Mouse (Mus musculus) Patski (cell line): ENCODE measurements around the gene Higd1a. TPM values are rescaled to one million over a fixed set of nuclear protein-coding genes. Genes with fewer than 3 reads are reported as not detected.

Experiments used
- ATAC-seq: fragments of 100-300 bp; one replicate; pipeline ENCODE4 v1.8.0; 2021
- CTCF ChIA-PET: fragments of 350-600 bp; sonication (Branson Sonifier 250); formaldehyde crosslinking; loops from one replicate; lab custom pipeline; 2022; ENCODE audit warnings: inconsistent platforms; lab: Charles Lee
- POLR2A ChIA-PET: fragments of 350-600 bp; sonication (Branson Sonifier 250); formaldehyde crosslinking; loops from one replicate; lab custom pipeline; 2022; ENCODE audit warnings: antibody characterized with exemption, inconsistent platforms; lab: Charles Lee
- DNase-seq: peaks from one replicate; pipeline ENCODE4 v3.0.0-alpha.2; 2011; ENCODE audit warnings: low read depth, low spot score
- H3K27me3 ChIP-seq: fragments of 371-371 bp; one replicate; pipeline ENCODE4 v1.5.1; 2021
- CTCF ChIP-seq: fragments of 100-300 bp; IDR thresholded peaks from one replicate; pipeline ENCODE4 v1.5.1; 2021
- in situ Hi-C: fragments of 300-500 bp; cut with MboI; formaldehyde crosslinking; loops from 3 replicates; pipeline ENCODE4 v1.11.1; 2018; ENCODE audit warnings: low pct_unique_long_range_greater_than_20kb, mixed read lengths
- polyA plus RNA-seq: library from polyadenylated mRNA; unstranded; gene quantifications from one replicate; pipeline ENCODE4 v1.2.3, GENCODE M21; 2021

Gene Higd1a
- polyA plus RNA-seq, 1 experiment from 2014 or later = 108 TPM

DNA sequence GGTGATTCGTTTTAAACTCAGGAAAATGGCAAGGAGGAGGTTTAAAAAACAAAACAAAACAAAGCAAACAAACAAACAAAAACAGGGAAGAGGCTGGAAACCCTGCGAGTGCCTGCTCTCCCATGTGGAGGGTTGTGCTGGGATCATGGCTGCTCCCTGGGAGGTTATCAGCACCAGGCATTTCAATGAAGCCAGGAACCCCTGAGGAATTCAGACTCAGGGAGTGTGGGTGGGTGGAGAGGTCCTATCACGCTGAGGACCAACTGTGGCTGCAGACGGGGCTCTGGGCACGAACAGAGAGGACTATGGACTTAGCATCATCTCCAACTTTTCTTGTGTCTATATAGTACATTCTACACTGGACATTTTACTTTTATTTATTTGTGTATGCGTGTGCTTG, 41.1 kb upstream of the Higd1a start:
- ChIA-PET CTCF (no interaction called here), POLR2A (no interaction called here)
- in situ Hi-C loops = no loop called here
- ATAC-seq = no peak
- no peak for DNase-seq
- no peak for TF ChIP-seq CTCF
- peaks cover 22% of the 10 kb centered on the region for H3K27me3 ChIP-seq

- DNase-seq (no peak), ATAC-seq (no peak)
- in situ Hi-C loops = no loop called here
- peaks cover 30% of the 10 kb centered on the region for H3K27me3 ChIP-seq
- ChIA-PET CTCF (interaction anchor here (1.2 kb wide), 1 partner anchor 30 kb away, joined by 3 read pairs; no protein-coding TSS in a partner anchor), POLR2A (no interaction called here)
- TF ChIP-seq CTCF = no peak
Observed at GRCm38 (mm10) chr9:121898245-121898644, 40.1 kb upstream of the Higd1a start, which contains the start of gene Ackr2. Gene Ackr2, plus strand, starts transcription at chr9:121898355.

- ChIA-PET CTCF (interaction anchor here (1.2 kb wide), 1 partner anchor 31 kb away, joined by 3 read pairs; no protein-coding TSS in a partner anchor), POLR2A (no interaction called here)
- ATAC-seq (no peak), DNase-seq (no peak)
- no peak for TF ChIP-seq CTCF
- in situ Hi-C loops = no loop called here
- peaks cover 24% of the 10 kb centered on the region for H3K27me3 ChIP-seq
Observed at GRCm38 (mm10) chr9:121896820-121897219, 38.7 kb upstream of the Higd1a start.

DNA sequence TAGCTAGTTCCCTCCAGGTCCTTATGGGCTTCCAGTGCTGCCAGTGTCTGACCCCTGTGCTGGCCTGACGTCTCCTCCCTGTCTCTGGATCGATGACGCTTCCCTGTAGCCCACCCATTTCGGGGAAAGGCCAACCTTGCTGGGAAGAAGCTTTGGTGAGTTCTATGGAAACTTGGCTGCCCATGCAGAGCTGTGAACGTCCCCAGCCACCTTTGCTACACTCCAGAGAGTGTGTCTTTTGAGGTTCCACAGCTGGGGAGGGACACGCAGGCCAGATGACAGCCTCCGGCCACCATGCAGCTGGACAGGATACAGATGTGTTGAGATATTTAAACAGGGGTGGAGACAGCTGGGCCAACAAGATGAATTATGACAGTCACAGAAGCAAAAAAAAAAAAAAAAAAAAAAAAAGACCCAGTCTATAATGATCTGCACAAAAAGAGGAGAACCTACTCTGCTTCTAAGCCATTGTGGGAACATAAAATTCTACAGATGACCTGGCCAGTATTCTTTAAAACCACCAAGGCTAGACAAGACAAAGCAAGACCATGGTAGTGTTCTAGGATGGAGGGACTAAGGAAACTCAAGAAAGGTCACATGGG, 37.3 kb upstream of the Higd1a start:
- no peak for DNase-seq
- peaks cover 27% of the 10 kb centered on the region for H3K27me3 ChIP-seq
- in situ Hi-C loops = no loop called here
- no peak for TF ChIP-seq CTCF
- ATAC-seq = no peak
- POLR2A ChIA-PET = no interaction called here
- CTCF ChIA-PET = no interaction called here

DNA sequence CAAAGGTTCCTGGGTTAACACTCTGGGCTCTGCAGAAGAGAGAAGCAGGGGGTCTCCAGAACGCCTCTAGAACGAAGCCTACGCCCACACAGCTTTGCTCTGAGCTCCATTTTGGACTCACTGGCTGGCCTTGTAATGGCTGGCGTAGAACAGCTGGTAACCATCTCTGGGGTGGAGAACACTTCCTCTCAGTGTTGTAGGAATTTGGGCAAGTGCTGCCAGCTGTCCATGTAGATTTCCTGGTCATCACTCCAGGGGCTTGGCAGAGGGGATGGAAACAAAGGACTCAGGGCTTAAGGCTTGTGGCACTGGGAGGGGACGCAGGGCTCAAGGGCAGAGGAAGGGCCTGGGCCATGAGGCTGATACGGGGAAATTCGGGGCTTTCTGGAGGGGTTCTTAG, 36.3 kb upstream of the Higd1a start:
- in situ Hi-C loops = no loop called here
- ChIA-PET POLR2A (no interaction called here), CTCF (no interaction called here)
- peaks cover 27% of the 10 kb centered on the region for H3K27me3 ChIP-seq
- DNase-seq (no peak), ATAC-seq (no peak)
- no peak for TF ChIP-seq CTCF

- ChIA-PET POLR2A (no interaction called here), CTCF (interaction anchor here (1.3 kb wide), 1 partner anchor 11 kb away, joined by 3 read pairs; no protein-coding TSS in a partner anchor)
- H3K27me3 ChIP-seq = peaks cover 24% of the 10 kb centered on the region
- ATAC-seq (no peak), DNase-seq (no peak)
- in situ Hi-C loops = no loop called here
- TF ChIP-seq CTCF = no peak
Observed at GRCm38 (mm10) chr9:121892057-121892687, 34.0 kb upstream of the Higd1a start.

DNA sequence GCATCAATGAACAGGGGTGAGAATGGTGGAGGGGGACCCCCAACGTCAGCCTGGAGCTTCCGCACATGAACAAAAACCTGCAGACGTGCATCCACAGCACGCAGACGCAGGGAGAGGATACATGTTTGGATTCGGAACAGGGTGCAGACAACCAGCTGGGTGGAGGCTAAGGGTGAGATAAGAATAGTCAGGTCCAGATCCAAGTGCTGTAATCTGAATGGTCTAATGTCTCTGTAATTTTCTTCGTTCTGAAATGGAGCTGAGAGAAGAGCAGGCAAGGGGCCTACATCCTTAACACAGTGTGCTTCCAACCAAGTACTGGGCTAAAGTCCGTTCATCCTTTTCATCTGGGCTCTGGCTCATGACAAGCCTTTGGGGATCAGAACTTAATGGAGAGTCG, 33.1 kb upstream of the Higd1a start:
- POLR2A ChIA-PET = no interaction called here
- TF ChIP-seq CTCF = no peak
- DNase-seq (no peak), ATAC-seq (no peak)
- in situ Hi-C loops = no loop called here
- CTCF ChIA-PET = interaction anchor here (1.3 kb wide), 1 partner anchor 10 kb away, joined by 3 read pairs; no protein-coding TSS in a partner anchor
- H3K27me3 ChIP-seq = peaks cover 24% of the 10 kb centered on the region

- no peak for DNase-seq
- POLR2A ChIA-PET = no interaction called here
- in situ Hi-C loops = no loop called here
Observed at GRCm38 (mm10) chr9:121890441-121890941, 32.3 kb upstream of the Higd1a start.

DNA sequence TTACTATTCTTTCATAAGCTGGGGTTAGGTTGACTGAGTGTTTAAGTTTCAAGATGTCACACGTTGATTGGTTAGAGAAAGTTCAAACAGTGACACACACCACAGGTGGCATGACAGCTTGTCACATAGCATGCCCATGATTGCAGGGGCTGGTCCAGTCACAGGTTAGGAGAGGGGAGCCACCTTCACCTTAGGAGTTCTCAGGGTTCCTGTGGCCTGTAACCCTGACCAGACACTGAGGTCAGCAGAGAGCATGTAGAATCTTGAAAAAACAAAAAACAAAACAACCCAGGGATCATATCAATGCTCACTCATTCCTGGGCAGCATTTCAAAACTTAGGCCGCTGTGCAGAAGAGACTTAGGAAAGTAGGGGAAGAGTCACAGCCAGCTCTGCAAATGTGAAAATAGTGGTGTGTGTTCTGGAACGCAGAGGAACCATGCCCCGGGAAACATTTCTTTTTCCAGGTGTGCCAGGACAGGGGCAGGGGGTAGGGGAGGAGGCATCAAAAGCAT, 31.8 kb upstream of the Higd1a start:
- ChIA-PET POLR2A (no interaction called here), CTCF (interaction anchor here (1.7 kb wide), 1 partner anchor 24 kb away, joined by 4 read pairs; no protein-coding TSS in a partner anchor)
- in situ Hi-C loops = no loop called here
- DNase-seq = no peak
- no peak for ATAC-seq
- TF ChIP-seq CTCF = no peak
- peaks cover 20% of the 10 kb centered on the region for H3K27me3 ChIP-seq

More at GRCm38 (mm10) chr9:121890441-121890941, 32.3 kb upstream of the Higd1a start:
- CTCF ChIA-PET = no interaction called here
- TF ChIP-seq CTCF = no peak
- H3K27me3 ChIP-seq = peaks cover 24% of the 10 kb centered on the region
- ATAC-seq = no peak

- DNase-seq = no peak
- no peak for TF ChIP-seq CTCF
- CTCF ChIA-PET = interaction anchor here (0.9 to 1.7 kb wide), 4 partner anchors 9 to 103 kb away, joined by 3 read pairs; no protein-coding TSS in a partner anchor
- peaks cover 5% of the 10 kb centered on the region for H3K27me3 ChIP-seq
- no peak for ATAC-seq
- POLR2A ChIA-PET = no interaction called here
- in situ Hi-C loops = no loop called here
Observed at GRCm38 (mm10) chr9:121882015-121882457, 23.9 kb upstream of the Higd1a start.
